Mouse (Mus musculus): Measurements from ENCODE around the gene Slc2a5. TPM values are rescaled to one million over a fixed set of nuclear protein-coding genes. Genes with fewer than 3 reads are reported as not detected.

Gene Slc2a5
- polyA plus RNA-seq (2015; fragmentation: Nextera tagmentation; extraction: Ambion mirVana), result 0.76 and 1.1 TPM in 2 replicates

DNA sequence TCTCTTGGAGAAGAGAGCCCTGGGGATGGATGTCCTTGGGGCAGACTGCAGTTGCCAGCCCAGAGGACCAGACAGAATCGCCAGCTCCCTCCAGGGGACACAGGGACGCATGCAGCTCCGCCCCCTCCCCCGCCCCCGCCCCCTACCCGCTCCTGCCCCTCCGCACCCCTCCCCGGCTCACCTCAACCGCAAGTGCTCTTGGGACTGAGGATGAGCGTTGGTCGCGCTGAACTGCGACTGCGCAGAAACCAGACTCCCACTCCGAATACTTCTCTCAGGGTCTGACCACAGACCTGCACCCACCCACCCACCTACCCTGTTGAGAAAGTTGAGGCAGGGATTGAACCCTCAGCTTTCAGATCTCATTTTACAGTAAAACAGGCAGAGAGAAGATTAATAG lies at the start of gene Slc2a5:
Slc2a5 (plus strand) TSS at position 229 of the 400 bp plus-strand sequence.
- H3K4me3 ChIP-seq, result 0 out of 2 replicates have a peak within 1 kb of the TSS, but pooled peaks have one; percentile 4
- peak within 1 kb of the TSS; percentile 47 for H3K4me2 ChIP-seq
- ATAC-seq (ENCODE audit: insufficient number of reproducible peaks, insufficient read depth, low FRiP score, low TSS enrichment, low read depth), result no peak
- WGBS, result 6% methylated on average over 15 of the region's 15 CpGs
- H3K9me3 ChIP-seq, result no peaks in the 10 kb centered on the region
- H3K36me3 ChIP-seq, result no peaks in the 10 kb centered on the region
- H3K27me3 ChIP-seq, result no peaks in the 10 kb centered on the region
- no peak within 1 kb of the TSS for H3K27ac ChIP-seq
- H3K9ac ChIP-seq, result no peak within 1 kb of the TSS
- 0 out of 2 replicates have a peak, but pooled peaks cover 10% of the 10 kb centered on the region for H3K4me1 ChIP-seq

DNA sequence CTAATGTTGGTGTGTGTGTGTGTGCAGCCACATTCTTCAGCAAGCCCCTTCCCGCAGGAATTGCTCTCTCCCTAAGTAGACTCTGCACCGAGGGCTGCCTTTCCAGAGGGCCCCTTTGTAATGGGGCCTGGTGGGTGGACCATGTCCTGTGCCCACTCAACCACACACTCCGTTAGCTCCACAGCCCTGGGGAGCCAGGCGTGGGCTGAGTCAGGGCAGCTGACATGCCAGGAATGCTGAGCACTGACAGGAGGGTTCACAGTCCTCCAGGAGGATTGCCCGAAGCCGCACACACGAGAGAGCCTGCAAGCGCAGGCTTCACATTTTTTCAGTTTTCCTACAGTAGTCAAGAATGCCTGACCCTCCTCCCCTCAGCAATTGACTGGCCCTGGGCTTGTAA lies 48.9 kb upstream of the Slc2a5 start:
- no peak overlapping the region for H3K4me3 ChIP-seq
- no peaks in the 10 kb centered on the region for H3K27me3 ChIP-seq
- H3K36me3 ChIP-seq, result no peaks in the 10 kb centered on the region
- no peak overlapping the region for H3K9ac ChIP-seq
- H3K4me2 ChIP-seq, result no peak overlapping the region
- 27% methylated on average over 8 of the region's 8 CpGs for WGBS
- peaks cover 6% of the 10 kb centered on the region; the same call in 1 of the 2 replicates for H3K4me1 ChIP-seq
- no peaks in the 10 kb centered on the region for H3K9me3 ChIP-seq
- no peak; the same call in 1 of the 2 replicates for ATAC-seq (ENCODE audit: insufficient number of reproducible peaks, insufficient read depth, low FRiP score, low TSS enrichment, low read depth)
- H3K27ac ChIP-seq, result no peak overlapping the region

DNA sequence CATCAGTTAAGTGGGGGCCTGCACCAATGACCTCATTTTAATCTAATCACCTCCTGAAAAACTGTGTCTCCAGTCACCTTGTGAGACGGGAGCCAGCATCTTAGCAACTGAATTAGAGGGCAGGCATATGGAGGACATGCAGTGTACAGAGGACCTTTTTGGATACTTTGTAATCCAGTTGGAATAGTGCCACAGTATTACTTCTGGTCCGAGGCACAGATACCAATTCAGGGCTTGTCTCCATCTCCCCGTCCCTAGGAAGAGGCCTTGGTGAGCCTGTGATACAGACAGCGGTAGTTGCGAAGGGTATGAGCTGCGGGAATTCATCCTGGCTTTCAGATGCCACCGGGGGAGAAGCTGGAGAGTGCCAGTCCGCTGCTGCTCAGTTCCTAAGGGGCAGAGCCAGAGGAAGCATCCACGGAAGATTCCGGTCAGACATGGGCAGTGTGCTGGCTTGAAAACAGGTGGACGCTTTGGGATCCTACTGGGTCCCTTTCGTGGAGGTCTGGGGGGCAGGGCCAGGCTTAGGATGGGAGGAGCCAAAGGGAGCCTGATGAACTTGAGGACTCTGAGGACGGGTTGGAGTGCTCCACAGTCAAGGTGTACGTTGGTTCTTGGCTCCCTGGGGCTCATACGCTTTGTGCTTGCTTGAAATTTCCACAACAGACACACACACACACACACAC lies 46.5 kb upstream of the Slc2a5 start:
- Histone ChIP-seq H3K27me3 (no peaks in the 10 kb centered on the region), H3K9ac (no peak overlapping the region), H3K4me1 (peaks cover 13% of the 10 kb centered on the region), H3K27ac (no peak overlapping the region), H3K4me2 (no peak overlapping the region), H3K9me3 (no peaks in the 10 kb centered on the region), H3K4me3 (no peak overlapping the region), H3K36me3 (no peaks in the 10 kb centered on the region)
- 55% methylated on average over 15 of the region's 15 CpGs for whole genome bisulfite sequencing
- ATAC-seq (ENCODE audit: insufficient number of reproducible peaks, insufficient read depth, low FRiP score, low TSS enrichment, low read depth), result no peak

DNA sequence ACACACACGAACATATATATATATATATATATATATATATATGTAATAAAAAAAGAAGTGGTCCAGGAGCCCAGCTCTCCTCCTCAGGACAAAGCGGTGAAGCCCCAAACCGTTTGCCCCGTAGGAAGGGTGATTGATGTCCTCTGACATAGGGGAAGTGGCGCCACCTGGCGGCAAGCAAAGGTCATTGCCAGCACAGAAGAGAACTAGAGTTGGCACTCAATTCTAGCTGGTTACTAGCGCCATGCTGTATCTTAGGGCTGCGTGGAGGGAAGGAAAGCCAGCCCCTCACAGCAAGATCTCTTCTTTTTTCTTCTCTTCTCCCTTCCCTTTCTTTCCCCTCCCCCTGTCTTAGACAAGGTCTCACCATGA lies 46.0 kb upstream of the Slc2a5 start:
- no peak for ATAC-seq (ENCODE audit: insufficient number of reproducible peaks, insufficient read depth, low FRiP score, low TSS enrichment, low read depth)
- no peak overlapping the region for H3K4me3 ChIP-seq
- peaks cover 13% of the 10 kb centered on the region for H3K4me1 ChIP-seq
- WGBS, result 16% methylated on average over 8 of the region's 8 CpGs
- no peaks in the 10 kb centered on the region for H3K36me3 ChIP-seq
- no peaks in the 10 kb centered on the region for H3K9me3 ChIP-seq
- no peaks in the 10 kb centered on the region for H3K27me3 ChIP-seq
- H3K4me2 ChIP-seq, result no peak overlapping the region
- H3K9ac ChIP-seq, result no peak overlapping the region
- H3K27ac ChIP-seq, result no peak overlapping the region

DNA sequence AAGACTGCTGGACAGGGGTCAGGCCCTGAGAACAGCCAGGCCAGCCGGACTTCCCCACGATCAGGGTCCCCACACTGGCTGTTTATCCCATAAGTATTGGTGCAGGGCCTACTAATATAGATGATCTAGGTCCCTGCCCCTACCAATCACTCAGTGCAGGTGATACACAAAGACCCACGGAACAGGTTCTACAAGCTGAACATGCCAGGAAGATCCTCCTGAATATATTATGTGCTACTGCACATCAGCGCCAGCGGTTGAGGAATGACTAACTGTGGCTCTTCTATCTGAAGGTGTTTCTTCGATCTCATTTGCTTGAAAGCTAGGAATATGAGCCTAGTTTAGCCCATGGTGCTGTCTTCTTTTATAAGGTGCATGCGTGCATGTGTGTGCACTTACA lies 43.7 kb upstream of the Slc2a5 start:
- H3K27me3 ChIP-seq, result no peaks in the 10 kb centered on the region
- H3K4me1 ChIP-seq, result peaks cover 8% of the 10 kb centered on the region
- H3K9ac ChIP-seq, result no peak overlapping the region
- WGBS, result 75% methylated on average over 7 of the region's 7 CpGs
- no peaks in the 10 kb centered on the region for H3K9me3 ChIP-seq
- no peak overlapping the region for H3K4me2 ChIP-seq
- H3K27ac ChIP-seq, result no peak overlapping the region
- no peak for ATAC-seq (ENCODE audit: insufficient number of reproducible peaks, insufficient read depth, low FRiP score, low TSS enrichment, low read depth)
- H3K4me3 ChIP-seq, result no peak overlapping the region
- no peaks in the 10 kb centered on the region for H3K36me3 ChIP-seq

DNA sequence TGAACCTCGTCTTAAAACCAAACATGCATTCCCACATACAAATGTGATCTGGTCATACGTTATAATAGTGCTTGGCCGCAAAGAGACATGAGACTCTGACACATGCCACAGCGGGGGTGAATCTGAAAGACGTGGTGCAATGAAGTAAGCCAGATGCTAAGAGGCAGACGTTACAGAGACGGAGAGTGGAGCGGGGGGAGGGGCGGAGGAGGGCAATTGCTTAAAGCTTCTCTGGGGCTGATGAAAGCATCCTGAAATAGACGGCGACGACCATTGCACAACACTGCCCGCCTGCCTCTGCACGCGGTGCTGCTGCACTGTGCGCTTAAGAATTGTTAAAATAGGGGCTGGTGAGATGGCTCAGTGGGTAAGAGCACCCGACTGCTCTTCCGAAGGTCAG lies 42.9 kb upstream of the Slc2a5 start:
- 35% methylated on average over 18 of the region's 18 CpGs for WGBS
- Histone ChIP-seq H3K27me3 (no peaks in the 10 kb centered on the region), H3K4me1 (peaks cover 7% of the 10 kb centered on the region; the same call in 1 of the 2 replicates), H3K27ac (no peak overlapping the region), H3K9me3 (no peaks in the 10 kb centered on the region), H3K4me2 (0 out of 2 replicates have a peak overlapping the region, but pooled peaks have one; percentile 7), H3K36me3 (no peaks in the 10 kb centered on the region), H3K9ac (no peak overlapping the region), H3K4me3 (no peak overlapping the region)
- no peak for ATAC-seq (ENCODE audit: insufficient number of reproducible peaks, insufficient read depth, low FRiP score, low TSS enrichment, low read depth)

DNA sequence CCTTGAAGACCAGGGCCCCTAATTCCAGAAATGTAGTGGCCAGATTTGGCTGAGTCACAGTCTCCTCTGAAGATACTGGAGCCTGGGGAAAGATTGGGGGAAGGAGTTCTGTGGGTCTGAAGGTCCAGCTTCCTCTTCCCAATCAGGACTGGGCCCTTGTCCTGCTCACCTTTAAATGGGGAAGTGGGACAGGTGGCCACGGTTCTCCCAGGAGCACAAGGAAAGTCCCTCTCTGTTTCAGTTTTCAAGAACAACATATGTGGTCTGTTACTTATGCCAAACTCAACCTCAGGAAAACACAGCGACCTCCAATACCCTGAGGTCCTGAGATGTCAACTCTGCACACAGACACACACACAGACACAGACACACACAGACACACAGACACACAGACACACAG lies 40.4 kb upstream of the Slc2a5 start:
- Histone ChIP-seq H3K9ac (no peak overlapping the region), H3K9me3 (no peaks in the 10 kb centered on the region), H3K27ac (no peak overlapping the region), H3K4me1 (peaks cover 7% of the 10 kb centered on the region; the same call in 1 of the 2 replicates), H3K27me3 (no peaks in the 10 kb centered on the region), H3K4me3 (no peak overlapping the region), H3K4me2 (no peak overlapping the region), H3K36me3 (no peaks in the 10 kb centered on the region)
- no peak for ATAC-seq (ENCODE audit: insufficient number of reproducible peaks, insufficient read depth, low FRiP score, low TSS enrichment, low read depth)
- WGBS, result 66% methylated on average over 2 of the region's 2 CpGs

DNA sequence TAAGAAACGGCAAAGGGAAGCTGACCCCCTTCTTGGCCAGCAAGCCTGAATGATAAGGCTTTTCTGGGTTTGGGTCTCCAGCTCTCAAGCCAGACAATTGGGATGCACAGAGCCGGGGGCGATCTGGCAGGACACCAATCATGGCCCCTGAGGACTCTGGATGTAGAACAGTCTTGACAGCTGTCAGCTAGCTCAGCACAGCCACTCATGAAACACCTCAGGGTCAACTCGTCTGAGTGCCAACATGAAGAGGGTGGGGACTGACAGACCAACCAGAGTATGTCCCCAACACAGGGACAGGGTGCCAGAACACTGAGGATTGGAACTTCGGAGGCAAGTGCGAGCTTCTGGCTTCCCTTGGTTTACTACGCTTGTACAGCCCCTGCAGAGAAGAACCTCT lies 39.8 kb upstream of the Slc2a5 start:
- H3K4me2 ChIP-seq, result no peak overlapping the region

DNA sequence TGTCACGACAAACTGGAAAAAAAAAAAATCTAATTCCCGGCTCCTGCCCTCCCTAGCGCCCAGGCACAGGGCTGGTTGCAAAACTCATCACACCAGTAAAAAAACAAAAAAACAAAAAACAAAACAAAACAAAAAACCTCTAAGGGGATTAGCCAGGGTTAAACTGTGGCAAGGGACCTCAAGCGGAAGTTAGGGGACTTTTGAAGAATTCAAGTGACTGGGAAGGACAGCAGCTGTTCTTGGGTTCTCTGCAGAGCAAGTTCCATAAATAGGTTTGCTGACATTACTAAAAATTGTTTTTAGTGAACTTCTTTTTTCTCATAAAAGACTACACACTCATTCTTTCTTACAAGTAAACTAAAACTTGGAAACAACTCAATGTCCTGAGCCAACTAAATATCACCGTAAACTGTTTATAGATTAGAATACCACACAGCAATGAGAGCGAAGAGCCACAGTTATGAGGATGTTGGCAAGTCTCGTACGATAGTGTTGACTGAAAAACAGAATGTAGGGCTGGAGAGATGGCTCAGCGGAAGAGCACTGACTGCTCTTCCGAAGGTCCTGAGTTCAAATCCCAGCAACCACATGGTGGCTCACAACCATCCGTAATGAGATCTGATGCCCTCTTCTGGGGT lies 38.6 kb upstream of the Slc2a5 start:
- Histone ChIP-seq H3K27me3 (no peaks in the 10 kb centered on the region), H3K36me3 (no peaks in the 10 kb centered on the region), H3K27ac (no peak overlapping the region), H3K4me2 (no peak overlapping the region), H3K4me1 (peaks cover 7% of the 10 kb centered on the region; the same call in 1 of the 2 replicates), H3K9me3 (no peaks in the 10 kb centered on the region), H3K4me3 (no peak overlapping the region), H3K9ac (no peak overlapping the region)
- ATAC-seq (ENCODE audit: insufficient number of reproducible peaks, insufficient read depth, low FRiP score, low TSS enrichment, low read depth), result no peak
- WGBS, result 81% methylated on average over 11 of the region's 11 CpGs

More for the DNA sequence above, 39.8 kb upstream of the Slc2a5 start:
- no peaks in the 10 kb centered on the region for H3K9me3 ChIP-seq
- H3K4me3 ChIP-seq, result no peak overlapping the region
- H3K9ac ChIP-seq, result 0 out of 2 replicates have a peak overlapping the region, but pooled peaks have one; percentile 12
- WGBS, result 75% methylated on average over 7 of the region's 7 CpGs
- H3K27me3 ChIP-seq, result no peaks in the 10 kb centered on the region
- no peak overlapping the region for H3K27ac ChIP-seq
- H3K4me1 ChIP-seq, result peaks cover 7% of the 10 kb centered on the region; the same call in 1 of the 2 replicates
- no peak for ATAC-seq (ENCODE audit: insufficient number of reproducible peaks, insufficient read depth, low FRiP score, low TSS enrichment, low read depth)
- H3K36me3 ChIP-seq, result no peaks in the 10 kb centered on the region

DNA sequence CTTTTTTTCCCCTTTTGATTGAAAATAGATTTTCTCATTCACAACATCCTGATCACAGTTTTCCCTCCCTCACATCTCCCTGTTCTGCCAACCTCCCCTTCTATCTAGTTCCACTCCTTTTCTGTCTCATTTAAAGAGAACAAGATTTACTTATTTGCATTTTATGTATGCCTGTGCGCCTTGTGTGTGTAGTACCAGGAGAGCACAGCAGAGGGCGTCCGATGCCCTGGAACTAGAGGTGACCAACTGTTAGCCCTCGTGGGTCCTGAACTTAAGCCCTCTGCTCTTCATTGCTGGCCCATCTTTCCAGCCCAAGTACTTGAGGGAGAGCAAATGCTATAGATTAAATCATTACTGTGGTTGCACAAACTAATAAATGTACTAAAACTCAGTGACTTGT lies 33.7 kb upstream of the Slc2a5 start:
- Histone ChIP-seq H3K27me3 (peaks cover 21% of the 10 kb centered on the region), H3K9ac (no peak overlapping the region), H3K9me3 (no peaks in the 10 kb centered on the region), H3K27ac (no peak overlapping the region), H3K36me3 (no peaks in the 10 kb centered on the region), H3K4me1 (peaks cover 8% of the 10 kb centered on the region), H3K4me2 (no peak overlapping the region), H3K4me3 (no peak overlapping the region)
- ATAC-seq (ENCODE audit: insufficient number of reproducible peaks, insufficient read depth, low FRiP score, low TSS enrichment, low read depth), result no peak
- 74% methylated on average over 4 of the region's 4 CpGs for WGBS

DNA sequence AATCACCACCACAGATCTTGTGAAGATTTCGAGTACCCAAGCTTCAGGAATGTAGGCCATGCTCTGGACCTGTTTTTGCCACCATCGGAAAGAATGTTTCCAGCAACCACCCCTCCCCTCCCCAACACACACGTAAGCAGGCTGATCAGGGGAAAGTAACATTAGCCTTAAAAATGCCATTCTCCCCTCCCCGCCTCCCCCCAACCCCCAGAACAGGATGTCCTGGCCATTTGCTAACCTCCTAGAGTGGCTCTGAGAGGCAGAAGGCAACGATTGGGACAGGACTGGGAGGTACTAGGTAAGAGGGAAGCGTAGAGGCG lies 32.3 kb upstream of the Slc2a5 start:
- H3K27me3 ChIP-seq, result peaks cover 21% of the 10 kb centered on the region
- H3K9ac ChIP-seq, result peak overlapping the region; percentile 64
- WGBS, result 2% methylated on average over 7 of the region's 7 CpGs

More for the DNA sequence above, 32.3 kb upstream of the Slc2a5 start:
- H3K27ac ChIP-seq, result peak overlapping the region; percentile 81
- H3K4me2 ChIP-seq, result peak overlapping the region; percentile 98
- H3K4me1 ChIP-seq, result peaks cover 8% of the 10 kb centered on the region
- peak overlapping the region; percentile 61 for H3K4me3 ChIP-seq
- no peaks in the 10 kb centered on the region for H3K36me3 ChIP-seq
- no peaks in the 10 kb centered on the region for H3K9me3 ChIP-seq
- no peak for ATAC-seq (ENCODE audit: insufficient number of reproducible peaks, insufficient read depth, low FRiP score, low TSS enrichment, low read depth)

All from embryonic facial prominence, embryonic 13.5 days (tissue).